Mouse (Mus musculus) heart, adult 18-20 months (tissue): Measurements from ENCODE around the gene Kbtbd12. TPM values are rescaled to one million over a fixed set of nuclear protein-coding genes. Genes with fewer than 3 reads are reported as not detected.
A peak's percentile ranks its signal among the peaks of the same experiment; 100 is the strongest.

Source experiments
- DNase-seq, 2 experiments: peaks; one replicate each; pipeline ENCODE4 v3.0.0; 2021 to 2022; ENCODE audit warnings: mixed read lengths in 1 of 2
- total RNA-seq, 2 experiments: library from RNA; stranded (reverse); gene quantifications; 2 replicates each; pipeline ENCODE4 v1.2.3; 2021

Kbtbd12 gene
- total RNA-seq, 2 experiments from 2014 or later = 42.6 to 44.1 TPM

DNA sequence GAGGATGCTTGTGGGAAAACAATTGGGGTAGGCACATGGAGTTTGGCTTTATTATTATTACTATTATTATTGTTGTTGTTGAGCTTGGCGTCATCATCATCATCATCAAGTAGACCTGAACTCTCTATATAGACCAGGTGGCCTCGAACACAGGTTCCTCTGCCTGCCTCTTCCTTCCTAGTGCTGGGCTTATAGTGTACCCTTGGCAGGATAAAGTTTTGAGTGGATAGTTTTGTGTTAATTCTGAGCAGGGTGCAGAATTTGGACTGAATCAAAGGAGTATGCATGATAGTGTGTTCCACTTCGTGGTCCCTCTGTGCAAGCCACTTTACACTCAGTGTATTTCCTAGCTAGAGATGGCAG, 137.4 kb downstream of the Kbtbd12 start:
- no peak for DNase-seq

DNA sequence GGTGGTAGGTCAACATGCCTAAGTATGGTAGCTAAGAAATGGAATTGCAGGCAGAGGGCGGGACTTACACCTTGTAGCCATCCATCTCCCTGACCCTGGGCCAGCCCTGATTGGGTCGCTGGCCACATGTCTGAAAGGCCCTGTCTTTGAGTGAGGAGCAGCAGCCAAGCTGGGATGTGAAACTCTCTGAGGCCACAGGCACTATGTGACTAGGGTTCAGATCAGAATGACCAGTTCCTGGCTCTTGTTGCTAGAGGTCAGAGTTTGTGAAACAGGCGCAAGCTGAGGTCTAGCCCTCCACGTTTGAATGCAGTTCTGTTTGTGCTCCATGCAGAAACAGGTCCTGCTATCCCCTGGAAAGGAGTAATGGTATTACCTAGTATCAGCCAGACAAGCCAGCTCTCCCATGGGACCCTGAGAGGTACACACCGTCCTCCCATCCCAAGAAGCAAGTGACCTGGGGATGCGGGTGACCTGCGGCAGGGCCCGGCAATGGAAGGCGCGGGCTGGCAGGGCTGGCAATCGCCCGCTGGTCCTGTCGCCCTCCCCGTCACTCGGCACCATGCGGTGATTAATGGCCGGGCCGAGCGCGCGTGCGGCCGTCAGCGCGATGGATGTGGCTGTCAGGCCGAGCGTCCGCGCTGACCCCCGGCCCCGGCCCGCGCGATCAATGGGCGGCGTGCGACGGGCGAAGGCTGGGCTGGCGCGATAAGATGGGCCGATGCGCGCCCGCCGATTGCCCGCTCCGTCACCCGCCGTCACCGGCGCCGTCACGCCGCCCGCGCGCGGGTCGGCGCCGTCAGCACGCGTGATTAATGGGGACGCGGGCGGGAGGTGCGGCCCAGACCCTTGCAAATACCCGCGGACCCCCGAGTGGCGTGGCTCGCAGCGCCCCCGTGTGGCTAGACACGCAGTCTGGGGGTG, 138.0 kb downstream of the Kbtbd12 start:
- DNase-seq = peak; percentile 48 to 69

Other genes with a start within 250 kb of the Kbtbd12 start
- gene Eefsec, start 191.4 kb downstream of the Kbtbd12 start, total RNA-seq = 1 to 10 TPM; 8.5 to 8.9 TPM
- 10 to 100 TPM; 17.6 to 18.1 TPM for gene Ruvbl1, start 172.5 kb downstream of the Kbtbd12 start, total RNA-seq
- gene Sec61a1, start 119.0 kb downstream of the Kbtbd12 start, total RNA-seq = 10 to 100 TPM; 36.8 to 44.6 TPM
- gene Mgll, start 86.5 kb upstream of the Kbtbd12 start, total RNA-seq = 10 to 100 TPM; 92.7 to 96.6 TPM
- gene Abtb1, start 204.0 kb upstream of the Kbtbd12 start, total RNA-seq = 10 to 100 TPM; 22.0 to 25.3 TPM
- 10 to 100 TPM; 15.0 to 18.8 TPM for gene Podxl2, start 237.1 kb upstream of the Kbtbd12 start, total RNA-seq